Mouse (Mus musculus): ENCODE data around the gene Med12. TPM values are rescaled to one million over a fixed set of nuclear protein-coding genes. Genes with fewer than 3 reads are reported as not detected.
A peak's percentile ranks its signal among the peaks of the same experiment; 100 is the strongest.

The Med12 gene
- total RNA-seq (2021) = 10 to 100 TPM; 33.5 to 35.0 TPM
- long read RNA-seq, experiment 1, partial matches to known transcripts = 4 of 7 reads
- long read RNA-seq, experiment 1, other reads (novel, unspliced or antisense) = 3 of 7 reads
- long read RNA-seq, experiment 2, full-length matches to known transcripts = 3 of 17 reads
- long read RNA-seq, experiment 2, partial matches to known transcripts = 6 of 17 reads
- long read RNA-seq, experiment 2, other reads (novel, unspliced or antisense) = 8 of 17 reads

- peak; percentile 80 to 89 for DNase-seq (ENCODE audit: low spot score in 2 of 2)
Observed at GRCm38 (mm10) chrX:101273875-101274738, at the start of gene Med12. Med12 (plus strand) TSS chrX:101274030.

DNA sequence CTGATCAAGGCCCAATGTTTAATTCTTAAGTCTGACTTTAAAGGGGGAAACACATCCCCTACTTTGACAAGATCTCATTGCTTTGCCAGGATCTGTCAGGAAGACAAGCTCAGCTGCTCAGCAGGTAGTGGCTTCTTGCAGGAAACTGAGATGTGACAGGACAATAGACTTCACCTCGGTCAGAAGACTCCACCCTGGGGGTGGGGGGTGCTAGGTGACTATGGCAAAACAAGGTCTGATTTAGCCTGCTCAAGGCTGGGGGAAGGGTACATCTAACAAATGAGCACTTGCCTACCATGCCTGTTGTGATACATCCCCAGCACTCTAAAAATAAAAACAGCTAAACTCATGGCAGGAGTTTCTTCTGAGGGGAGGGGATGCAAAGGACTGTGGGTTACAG, 28.8 kb upstream of the Med12 start:
- DNase-seq (ENCODE audit: low spot score in 2 of 2) = no peak

- DNase-seq (ENCODE audit: low spot score in 2 of 2) = peak; percentile 61 to 85
Observed at GRCm38 (mm10) chrX:101253952-101254729, 19.7 kb upstream of the Med12 start, which contains the start of gene Foxo4. Foxo4 (plus strand) TSS chrX:101254528.

- DNase-seq (ENCODE audit: low spot score in 2 of 2) = no peak
Observed at GRCm38 (mm10) chrX:101254740-101255139, 19.1 kb upstream of the Med12 start.

GRCm38 (mm10) chrX:101256603-101257002, 17.2 kb upstream of the Med12 start:
- peak in 1 of 2 experiments; percentile 20 for DNase-seq (ENCODE audit: low spot score in 2 of 2)

DNA sequence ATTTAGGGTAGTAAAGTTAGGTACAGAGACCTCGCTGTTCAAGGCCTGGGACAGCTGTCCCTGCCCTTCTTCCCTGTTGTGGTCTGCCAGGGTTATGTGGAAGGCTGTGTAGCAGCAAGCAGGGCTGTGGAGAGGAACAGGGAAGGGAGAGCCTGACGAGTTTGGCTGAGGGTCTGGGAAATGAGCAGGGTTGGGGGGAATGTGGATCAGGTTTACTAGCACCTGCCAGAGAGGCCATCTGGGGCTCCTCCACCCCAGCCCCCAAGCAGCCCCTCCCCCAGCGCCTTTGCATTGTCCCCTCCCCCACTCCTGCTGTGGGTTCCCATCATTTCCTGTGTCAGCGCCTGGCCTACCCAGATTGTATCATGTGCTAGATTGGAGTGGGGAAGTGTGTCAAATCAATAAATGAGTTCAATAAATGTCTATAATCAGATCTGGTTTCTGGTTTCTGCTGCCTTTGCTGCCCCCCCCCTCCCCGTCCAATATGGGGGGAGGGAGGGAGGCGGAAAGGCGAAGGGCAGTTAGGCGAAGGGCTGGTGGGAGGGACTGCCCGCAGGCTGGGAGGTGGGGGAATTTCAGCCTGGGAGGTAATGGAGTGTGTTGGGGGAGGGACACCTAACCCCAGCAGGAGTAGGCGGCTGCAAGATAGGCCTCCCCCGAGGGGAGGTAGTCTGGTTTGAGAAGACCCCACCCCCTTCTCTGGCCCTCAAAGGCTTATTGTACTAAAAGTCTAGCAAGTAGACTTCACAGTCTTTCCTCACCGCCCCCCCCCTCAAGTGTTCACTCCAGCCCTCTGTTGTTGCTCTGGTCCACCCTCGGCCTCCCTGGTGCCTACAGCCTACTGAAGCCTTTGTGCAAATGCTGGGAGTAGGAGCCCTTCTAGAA, 13.1 kb upstream of the Med12 start:
- peak in 1 of 2 experiments; percentile 22 for DNase-seq (ENCODE audit: low spot score in 2 of 2)

GRCm38 (mm10) chrX:101263892-101264291, 9.9 kb upstream of the Med12 start, which contains the start of gene Gm614:
Gm614 (minus strand) TSS chrX:101263992.
- no peak for DNase-seq (ENCODE audit: low spot score in 2 of 2)

GRCm38 (mm10) chrX:101266631-101267030, 7.2 kb upstream of the Med12 start:
- no peak for DNase-seq (ENCODE audit: low spot score in 2 of 2)

GRCm38 (mm10) chrX:101268025-101268754, 5.6 kb upstream of the Med12 start, which contains the start of gene Il2rg:
Il2rg (minus strand) TSS chrX:101268255.
- DNase-seq (ENCODE audit: low spot score in 2 of 2) = no peak

- DNase-seq (ENCODE audit: low spot score in 2 of 2) = no peak
Observed at GRCm38 (mm10) chrX:101268755-101269124, 5.1 kb upstream of the Med12 start, which contains the start of gene Gm20489. Gm20489 (minus strand) TSS chrX:101269023.

DNA sequence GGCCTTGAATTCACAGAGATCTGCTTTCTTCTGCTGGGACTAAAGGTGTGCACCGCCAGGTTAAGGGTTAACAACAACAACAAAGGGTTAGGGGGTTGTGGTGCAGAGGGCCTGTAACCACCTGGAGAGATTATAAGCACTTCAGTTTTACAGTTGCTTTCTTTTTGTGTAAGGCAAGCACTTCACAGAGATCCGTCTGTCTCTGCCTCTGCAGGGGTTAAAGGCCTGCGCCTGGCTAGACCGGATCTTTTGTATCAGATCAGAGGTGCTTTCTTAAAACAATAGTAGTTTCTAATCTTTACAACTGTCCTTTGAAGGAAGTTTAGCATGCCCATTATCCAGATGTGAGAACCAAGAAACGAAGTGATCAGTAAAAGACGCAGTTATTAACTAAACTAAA, 420 bp upstream of the Med12 start:
- DNase-seq (ENCODE audit: low spot score in 2 of 2) = no peak

DNA sequence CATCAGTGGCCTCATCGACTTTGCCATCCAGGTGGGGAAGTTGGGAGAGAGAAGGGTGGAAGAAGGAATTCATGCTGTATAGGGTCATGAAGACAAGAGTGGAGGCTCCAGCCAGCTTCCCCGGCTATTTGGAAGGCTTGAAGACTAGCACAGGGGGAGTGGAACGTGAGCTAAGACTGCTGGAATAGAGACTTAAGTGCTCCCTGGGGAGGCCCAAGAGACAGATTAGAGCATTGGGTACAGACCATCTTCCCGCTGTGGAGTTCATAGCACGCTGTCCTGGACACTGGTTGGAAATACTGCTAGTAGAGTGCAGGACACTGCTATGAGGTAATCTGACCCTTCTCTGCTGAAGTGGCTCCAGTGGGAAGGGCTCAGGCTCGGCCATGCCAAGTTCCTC, 9.0 kb downstream of the Med12 start:
- no peak for DNase-seq (ENCODE audit: low spot score in 2 of 2)

GRCm38 (mm10) chrX:101285534-101285933, 11.7 kb downstream of the Med12 start:
- DNase-seq (ENCODE audit: low spot score in 2 of 2) = peak in 1 of 2 experiments; percentile 54

DNA sequence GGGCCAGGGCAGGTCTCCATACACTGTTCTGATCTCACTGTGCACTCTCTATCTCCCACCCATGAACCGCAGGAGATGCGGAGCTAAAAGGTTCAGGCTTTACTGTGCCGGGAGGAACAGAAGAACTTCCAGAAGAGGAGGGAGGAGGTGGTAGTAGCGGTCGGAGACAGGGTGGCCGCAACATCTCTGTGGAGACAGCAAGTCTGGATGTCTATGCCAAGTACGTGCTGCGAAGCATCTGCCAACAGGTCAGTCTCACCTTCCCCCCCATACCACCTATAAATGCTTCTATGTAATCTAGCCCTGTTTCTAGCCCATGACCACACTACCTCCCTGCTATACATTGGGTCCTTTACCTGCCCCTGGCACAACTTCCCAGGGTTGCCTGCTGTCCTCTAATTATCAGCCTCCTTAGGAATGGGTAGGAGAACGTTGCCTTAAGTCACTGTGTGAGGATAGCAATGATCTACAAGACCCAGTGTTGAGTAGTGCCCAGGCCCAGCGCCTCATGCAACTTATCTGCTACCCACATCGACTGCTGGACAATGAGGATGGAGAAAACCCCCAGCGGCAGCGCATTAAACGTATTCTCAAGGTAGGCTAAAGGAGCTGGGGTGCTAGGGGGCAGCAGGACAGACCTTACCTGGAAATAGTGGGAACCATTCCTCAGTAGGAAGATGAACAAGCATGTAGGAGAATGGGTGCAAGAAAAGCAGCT, 12.3 kb downstream of the Med12 start:
- DNase-seq (ENCODE audit: low spot score in 2 of 2) = no peak

GRCm38 (mm10) chrX:101287543-101287942, 13.7 kb downstream of the Med12 start:
- no peak for DNase-seq (ENCODE audit: low spot score in 2 of 2)

DNA sequence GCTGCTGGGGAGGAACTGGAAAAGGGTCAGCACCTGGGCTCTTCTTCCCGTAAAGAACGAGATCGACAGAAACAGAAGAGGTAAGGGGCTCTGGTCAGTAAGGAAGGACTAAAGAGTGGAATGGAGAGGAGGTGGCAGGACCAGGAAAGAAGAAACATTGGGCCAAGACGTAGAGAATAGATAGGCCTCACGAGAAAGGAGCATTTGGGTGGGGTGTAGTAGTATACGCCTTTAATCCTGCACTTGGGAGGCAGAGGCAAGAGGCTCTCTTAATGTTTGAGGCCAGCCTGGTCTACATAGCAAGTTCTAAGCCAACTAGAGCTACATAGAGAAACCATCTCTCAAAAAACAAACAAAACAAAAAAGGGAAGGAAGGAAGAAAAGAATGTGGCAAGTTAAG, 14.6 kb downstream of the Med12 start:
- DNase-seq (ENCODE audit: low spot score in 2 of 2) = no peak

GRCm38 (mm10) chrX:101289037-101289436, 15.2 kb downstream of the Med12 start:
- DNase-seq (ENCODE audit: low spot score in 2 of 2) = no peak

- DNase-seq (ENCODE audit: low spot score in 2 of 2) = no peak
Observed at GRCm38 (mm10) chrX:101290111-101290510, 16.3 kb downstream of the Med12 start.

GRCm38 (mm10) chrX:101299055-101299454, 25.2 kb downstream of the Med12 start, which contains the start of gene Nlgn3:
Nlgn3 (plus strand) TSS chrX:101299168.
- no peak for DNase-seq (ENCODE audit: low spot score in 2 of 2)

All from gastrocnemius, postnatal 4 days (tissue).